ENCODE assay signal across 35 mouse cellular contexts in the genomic region with DNA sequence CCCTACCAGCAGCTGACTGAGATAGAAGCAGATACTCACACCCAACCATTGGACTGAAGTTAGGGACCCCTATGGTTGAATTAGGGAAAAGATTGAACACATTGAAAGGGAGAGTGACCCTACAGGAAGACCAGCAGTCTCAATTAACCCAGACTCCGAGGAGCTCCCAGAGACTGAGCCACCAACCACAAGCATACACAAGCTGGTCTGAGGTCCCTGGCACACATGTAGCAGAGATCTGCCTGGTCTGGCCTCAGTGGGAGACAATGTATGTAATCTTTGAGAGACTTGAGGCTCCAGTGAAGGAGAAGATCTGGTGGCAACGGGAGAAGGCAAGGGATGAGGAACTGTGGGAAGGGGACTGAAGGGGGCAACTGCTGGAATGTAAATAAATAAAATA. TPM values are rescaled to one million over a fixed set of nuclear protein-coding genes. Genes with fewer than 3 reads are reported as not detected.
"Had no signal": no experiment of that assay in that cellular context is flagged by ENCODE, and none has a peak within 500 bp of the region (broad histone marks: within the 10 kb centered on the region; RNA-seq: fewer than 3 reads in every experiment).

No protein-coding gene starts in this region.

- H3K4me1 ChIP-seq: heart, embryonic 10.5 days; heart, embryonic 12.5 days; heart, embryonic 13.5 days; heart, embryonic 15.5 days; hindbrain, embryonic 10.5 days; hindbrain, embryonic 12.5 days; hindbrain, embryonic 13.5 days; hindbrain, embryonic 15.5 days; intestine, embryonic 15.5 days; kidney, embryonic 15.5 days had no signal

- H3K27me3 ChIP-seq: heart, embryonic 12.5 days; heart, embryonic 13.5 days; heart, embryonic 15.5 days; hindbrain, embryonic 12.5 days; hindbrain, embryonic 13.5 days; hindbrain, embryonic 15.5 days; intestine, embryonic 15.5 days; kidney, embryonic 15.5 days had no signal

- ATAC-seq: hindbrain, embryonic 16.5 days; hindbrain, postnatal 0 days; inflammation-experienced regulatory T-cells, adult 6 months; intestine, embryonic 15.5 days; intestine, embryonic 16.5 days; intestine, postnatal 0 days had no signal

- H3K9me3 ChIP-seq: heart, embryonic 10.5 days; heart, embryonic 12.5 days; heart, embryonic 13.5 days; heart, embryonic 15.5 days; hindbrain, embryonic 10.5 days; hindbrain, embryonic 12.5 days; hindbrain, embryonic 13.5 days; hindbrain, embryonic 15.5 days; intestine, embryonic 15.5 days; kidney, embryonic 15.5 days had no signal

- H3K36me3 ChIP-seq: heart, embryonic 10.5 days; heart, embryonic 12.5 days; heart, embryonic 13.5 days; heart, embryonic 15.5 days; hindbrain, embryonic 10.5 days; hindbrain, embryonic 12.5 days; hindbrain, embryonic 13.5 days; hindbrain, embryonic 15.5 days; intestine, embryonic 15.5 days; kidney, embryonic 15.5 days had no signal

- H3K27ac ChIP-seq: heart, embryonic 10.5 days; heart, embryonic 13.5 days; heart, embryonic 15.5 days; hindbrain, embryonic 10.5 days; hindbrain, embryonic 12.5 days; hindbrain, embryonic 13.5 days; hindbrain, embryonic 14.5 days; hindbrain, embryonic 15.5 days; intestine, embryonic 15.5 days; kidney, embryonic 15.5 days; kidney, postnatal 0 days; left cerebral cortex, adult 2 months had no signal

- H3K4me2 ChIP-seq: heart, embryonic 12.5 days; heart, embryonic 13.5 days; heart, embryonic 15.5 days; hindbrain, embryonic 12.5 days; hindbrain, embryonic 13.5 days; hindbrain, embryonic 14.5 days; hindbrain, embryonic 15.5 days; intestine, embryonic 15.5 days; kidney, embryonic 15.5 days had no signal

- DNase-seq: heart, postnatal 10 days; heart, postnatal 14 days; heart, postnatal 36 days; heart, postnatal 4 days; kidney, adult 11 months; kidney, adult 18-20 months; kidney, adult 2 months; kidney, adult 8-10 months; kidney, adult 9 months; kidney, postnatal 10 days; kidney, postnatal 14 days; kidney, postnatal 25 days; kidney, postnatal 4 days; layer of hippocampus, adult 9-11 months; layer of hippocampus, postnatal 36 days had no signal

- H3K9ac ChIP-seq: heart, embryonic 12.5 days; heart, embryonic 13.5 days; heart, embryonic 15.5 days; hindbrain, embryonic 12.5 days; hindbrain, embryonic 13.5 days; hindbrain, embryonic 14.5 days; hindbrain, embryonic 15.5 days; intestine, embryonic 15.5 days; kidney, embryonic 15.5 days had no signal

- H3K4me3 ChIP-seq: heart, embryonic 10.5 days; heart, embryonic 12.5 days; heart, embryonic 13.5 days; heart, embryonic 15.5 days; hindbrain, embryonic 10.5 days; hindbrain, embryonic 12.5 days; hindbrain, embryonic 13.5 days; hindbrain, embryonic 15.5 days; intestine, embryonic 15.5 days; kidney, embryonic 15.5 days; layer of hippocampus, adult 2 months; left cerebral cortex, adult 2 months had no signal

RNA-seq across cellular contexts. Expression of gene Gm9833, which starts 23.7 kb away (rescaled TPM):
- polyA plus RNA-seq: kidney, adult 2 months; large intestine, adult 2 months had no signal
